Mouse (Mus musculus) adrenal gland, postnatal 14 days (tissue): ENCODE results near the gene Ube2g2. TPM values are rescaled to one million over a fixed set of nuclear protein-coding genes. Genes with fewer than 3 reads are reported as not detected.
"Not testable (repeated sequence)": the region's sequence is repeated elsewhere in the genome, so short reads cannot be mapped to it uniquely, and the experiment has no call there.

Source experiments
- DNase-seq: peaks from one replicate; pipeline ENCODE4 v3.0.0; 2021; ENCODE audit warnings: mixed read lengths
- total RNA-seq: library from RNA; stranded (reverse); gene quantifications from 2 replicates; pipeline ENCODE4 v1.2.3, GENCODE M21; 2021

Gene Ube2g2
- total RNA-seq, 1 experiment from 2014 or later = 49.8 TPM

DNA sequence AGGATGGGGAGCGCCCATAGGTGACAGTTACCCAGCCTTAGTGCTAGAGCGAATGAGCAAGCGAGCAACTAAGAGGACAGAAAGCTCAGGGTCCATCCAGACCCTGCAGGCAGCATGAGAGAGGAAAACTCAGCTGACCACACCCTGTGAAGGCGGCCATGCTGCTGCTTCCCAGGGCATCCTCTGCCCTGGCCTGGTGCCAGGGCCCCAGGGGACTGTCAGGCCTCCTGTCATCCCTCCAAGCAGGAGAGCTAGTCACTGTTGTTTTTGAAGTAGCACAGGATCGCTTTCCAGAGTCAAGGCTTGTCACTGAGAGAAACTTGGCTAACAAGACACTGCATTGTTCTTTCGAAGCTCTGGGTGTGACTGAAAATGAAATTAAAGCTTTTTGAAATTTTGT is 16.9 kb downstream of the Ube2g2 start:
- DNase-seq = peak; percentile 58

DNA sequence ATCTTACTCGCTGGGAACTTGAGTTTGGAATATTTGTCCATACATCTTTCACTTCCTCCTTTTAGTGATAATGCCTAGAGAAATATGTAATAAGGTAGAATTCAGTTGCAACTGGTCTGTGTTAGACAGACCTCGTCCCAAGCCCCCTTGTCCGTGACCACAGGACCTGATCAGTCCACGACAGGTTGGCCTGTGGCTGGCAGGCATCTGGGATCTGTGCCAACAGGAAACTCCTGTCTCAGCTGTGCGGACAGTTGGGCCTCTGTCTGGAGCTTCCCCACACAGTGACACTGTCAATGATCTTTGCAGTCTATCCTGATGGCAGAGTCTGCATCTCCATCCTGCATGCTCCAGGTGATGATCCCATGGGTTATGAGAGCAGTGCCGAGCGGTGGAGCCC is 21.1 kb downstream of the Ube2g2 start:
- DNase-seq = no peak

DNA sequence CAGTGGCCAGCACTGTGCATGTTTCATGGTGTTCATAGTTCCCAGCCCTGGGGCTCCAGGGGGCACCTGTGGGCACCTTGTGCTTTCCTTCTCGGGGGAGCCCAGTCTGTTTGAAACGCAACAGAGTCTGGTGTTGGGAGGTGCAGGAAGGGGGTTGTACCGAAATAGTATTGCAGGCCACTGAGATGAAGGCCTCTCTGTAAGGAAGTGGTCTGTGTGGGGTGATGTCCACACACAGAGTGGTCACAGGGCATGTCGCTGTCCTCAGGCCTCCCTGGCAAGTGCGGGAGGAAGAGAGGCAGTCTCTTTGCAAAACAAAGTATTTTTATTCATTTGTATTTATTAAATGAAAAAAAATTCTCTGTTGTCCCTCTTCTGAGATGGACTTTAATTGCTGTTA is 23.5 kb downstream of the Ube2g2 start:
- DNase-seq = no peak

DNA sequence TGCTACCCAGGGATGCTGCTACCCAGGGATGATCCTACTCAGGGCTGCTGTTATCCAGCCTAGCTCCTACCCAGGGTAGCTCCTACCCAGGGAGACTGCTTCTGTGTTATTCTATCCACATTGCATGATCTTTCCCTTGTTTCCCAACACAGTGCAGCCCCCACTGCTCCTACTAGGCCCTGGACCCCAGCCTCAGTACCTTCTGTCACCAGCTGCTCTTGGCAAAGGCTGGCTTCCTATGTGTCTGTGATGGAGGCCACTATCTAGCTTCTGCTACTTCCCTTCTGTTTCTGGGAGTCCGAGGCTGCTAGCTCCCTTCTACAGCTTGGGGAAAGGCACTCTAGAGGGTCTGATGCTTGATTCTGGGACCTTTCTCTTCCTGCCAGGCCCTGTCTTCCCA is 25.4 kb downstream of the Ube2g2 start:
- no peak for DNase-seq

DNA sequence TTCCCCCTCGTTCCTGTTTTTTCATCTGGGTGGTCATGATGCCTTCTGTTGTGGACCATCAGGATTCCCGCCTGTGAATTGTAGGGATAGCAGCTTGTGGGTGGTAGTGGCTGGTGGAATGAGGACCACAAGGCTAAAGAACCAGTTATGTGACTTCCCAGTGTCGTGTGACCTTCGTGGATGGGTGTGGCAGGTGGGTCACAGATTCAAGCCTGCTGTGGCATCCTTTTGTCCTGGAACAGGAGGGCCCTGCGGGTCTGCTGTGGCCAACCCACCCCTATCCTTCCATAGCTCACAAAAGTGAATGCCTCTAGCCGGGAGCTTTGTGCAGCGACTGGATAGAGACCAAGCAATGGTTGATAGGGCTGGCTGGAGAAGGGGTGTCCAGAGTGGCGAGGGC is 25.8 kb downstream of the Ube2g2 start:
- no peak for DNase-seq

DNA sequence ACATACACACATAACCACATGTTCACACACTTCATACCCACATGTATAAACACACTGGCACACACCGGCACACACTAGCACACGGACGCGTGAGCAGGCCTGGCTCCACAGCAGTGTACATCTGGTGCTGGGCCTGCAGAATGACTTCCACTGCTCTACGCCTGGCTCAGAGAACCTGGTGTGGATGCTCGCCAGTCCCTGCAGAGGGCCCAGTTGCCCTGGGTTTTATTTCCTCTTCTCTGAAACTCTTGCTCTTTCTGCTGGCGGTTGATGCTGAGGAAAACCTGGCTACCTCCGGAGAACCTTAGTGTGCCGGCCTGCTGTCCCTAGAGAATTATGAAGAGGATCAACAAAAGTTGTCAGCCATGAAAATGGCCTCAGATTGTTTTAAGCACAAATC is 30.0 kb downstream of the Ube2g2 start:
- no peak for DNase-seq

DNA sequence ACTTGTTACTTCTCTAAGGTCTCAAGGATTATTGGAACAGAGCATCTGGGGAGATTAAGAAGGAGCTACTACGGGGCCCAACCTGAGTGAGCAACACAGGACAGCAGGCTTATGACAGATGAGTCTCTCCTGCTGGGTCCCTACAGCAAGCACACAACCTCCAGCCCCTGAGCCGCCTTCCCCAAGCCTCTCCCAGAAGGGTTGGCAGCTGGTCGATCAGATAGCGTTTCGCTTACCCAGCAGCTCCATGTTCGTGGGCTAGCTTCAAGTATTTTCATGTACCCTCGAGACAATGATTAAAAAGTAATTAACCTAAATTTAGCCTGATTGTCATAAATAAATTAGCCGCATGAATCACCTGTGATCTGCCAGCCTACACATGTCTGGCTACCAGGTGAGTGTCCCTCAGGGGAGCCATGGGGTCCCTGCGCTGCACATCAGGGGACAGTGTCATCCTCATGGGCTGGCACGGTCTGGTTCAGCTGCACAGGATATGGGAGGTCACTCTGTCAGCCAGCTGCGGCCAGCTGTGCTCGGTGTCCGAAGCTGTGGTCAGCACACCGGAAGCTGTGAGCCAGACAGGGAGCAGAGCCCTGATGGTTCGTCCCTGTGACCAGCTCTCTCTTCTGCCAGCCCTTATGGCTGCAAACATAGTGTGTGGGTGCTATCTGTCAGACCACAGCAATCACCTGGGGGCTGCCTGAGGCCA is 36.4 kb downstream of the Ube2g2 start:
- no peak for DNase-seq

DNA sequence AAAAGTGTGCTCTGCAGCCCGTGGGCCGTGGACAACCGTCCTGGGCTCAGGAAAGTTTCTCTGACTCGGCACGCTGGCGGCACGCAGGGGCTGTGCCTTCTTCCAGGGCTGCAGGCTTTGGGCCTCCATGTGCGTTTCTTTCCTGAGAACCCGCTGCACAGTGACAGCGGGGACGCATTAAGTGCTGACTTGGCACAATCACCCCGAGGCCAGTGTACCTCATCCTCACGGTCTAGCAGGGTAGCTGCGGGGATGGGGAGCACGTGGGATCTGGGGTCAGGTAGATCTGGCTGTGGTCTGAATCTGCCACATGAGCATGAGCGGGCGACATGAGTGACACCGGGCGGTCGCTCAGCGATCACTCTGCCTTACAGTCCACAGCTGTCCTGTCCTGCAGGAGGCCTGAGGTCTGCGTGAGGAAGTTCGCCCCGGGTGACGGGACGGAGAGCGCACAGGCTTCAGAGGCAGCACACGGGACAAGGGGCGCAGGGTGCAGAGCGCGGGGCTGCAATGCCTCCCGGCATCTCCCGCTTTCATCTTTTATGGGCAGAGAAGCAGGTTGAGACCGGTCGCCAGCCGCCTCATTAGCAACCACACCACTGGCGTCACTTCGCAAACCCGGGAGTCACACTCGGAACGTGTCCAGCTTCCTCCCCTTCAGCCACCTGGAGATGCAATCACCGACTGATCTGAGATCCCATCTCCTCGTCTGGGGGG is 42.0 kb downstream of the Ube2g2 start:
- DNase-seq = no peak

DNA sequence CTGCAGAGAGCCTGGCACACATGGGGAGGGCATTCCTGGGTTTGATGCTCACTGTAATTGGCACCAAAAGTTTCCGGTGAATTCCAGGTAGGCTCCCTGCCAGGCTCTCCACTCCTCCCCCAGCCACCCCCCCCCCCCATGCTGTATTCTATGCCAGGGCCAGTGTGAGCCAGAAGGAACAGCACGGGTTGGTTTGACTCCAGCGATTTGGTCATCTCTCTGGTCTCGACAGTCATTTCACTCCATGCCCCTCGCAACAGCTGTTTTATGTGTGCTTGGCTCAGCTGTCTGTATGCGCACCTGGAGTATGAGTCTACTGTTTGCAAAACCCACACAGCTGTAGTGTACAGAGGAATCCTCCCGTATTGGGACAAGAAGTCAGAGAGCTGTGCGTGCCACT is 44.3 kb downstream of the Ube2g2 start:
- peak; percentile 34 for DNase-seq

DNA sequence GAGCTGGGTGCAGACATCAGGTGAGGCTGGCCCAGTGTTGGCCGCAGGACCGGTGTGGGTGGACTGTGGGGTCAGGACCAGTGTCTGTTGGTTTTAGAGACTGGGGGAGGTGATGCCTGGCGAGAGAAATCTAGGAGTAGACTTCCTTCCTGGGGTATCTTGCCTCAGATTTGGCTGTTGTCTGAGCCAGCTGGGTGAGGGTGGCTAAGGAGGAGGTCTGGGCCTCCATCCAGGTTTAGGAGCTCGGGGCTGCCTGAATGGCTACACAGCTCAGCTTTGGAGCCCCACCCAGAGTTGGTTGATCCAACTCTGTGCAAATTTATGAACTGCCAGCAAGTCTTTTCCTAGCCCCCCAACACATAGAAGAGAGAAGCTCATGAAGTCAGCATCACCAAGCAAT is 45.3 kb downstream of the Ube2g2 start:
- DNase-seq = no peak

DNA sequence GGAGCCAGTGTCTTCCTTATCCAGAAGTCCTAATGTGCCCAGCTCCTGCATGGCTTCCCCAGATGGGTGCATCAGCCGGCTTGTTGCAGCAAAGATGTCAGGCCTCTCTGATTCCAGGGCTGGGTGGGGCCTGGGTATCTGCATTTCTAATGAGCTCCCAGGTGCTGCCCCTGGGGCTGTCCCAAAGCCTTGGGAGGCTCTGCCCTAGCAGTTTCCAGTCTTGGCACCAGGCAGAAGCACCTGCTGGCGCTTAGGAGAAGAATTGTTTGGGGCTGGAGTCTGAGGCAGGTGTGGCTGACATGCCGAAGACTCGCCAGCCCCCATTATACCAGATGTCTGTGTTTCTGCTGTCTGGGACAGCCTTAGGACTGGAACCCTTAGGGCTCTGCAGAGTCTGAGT is 48.6 kb downstream of the Ube2g2 start:
- DNase-seq = no peak

DNA sequence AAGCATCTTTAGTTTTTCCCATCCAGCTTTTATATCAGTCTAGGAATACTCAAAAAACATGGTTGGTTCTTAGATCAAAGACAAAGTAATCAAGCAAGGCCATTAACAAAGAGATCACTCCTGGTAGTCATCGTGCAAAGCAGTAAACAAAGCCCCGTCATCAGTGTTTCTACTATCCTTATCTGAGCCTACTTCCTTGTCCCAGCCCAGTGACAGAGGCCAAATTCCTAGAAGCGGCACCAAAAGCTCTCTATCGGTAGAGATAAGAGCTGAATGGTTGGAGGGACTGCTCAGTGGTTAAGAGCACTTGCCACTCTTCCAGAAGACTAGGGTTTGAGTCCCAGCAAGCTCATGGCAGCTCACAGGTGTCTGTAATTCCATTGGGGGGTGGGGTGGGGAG is 49.4 kb downstream of the Ube2g2 start:
- DNase-seq = no peak

DNA sequence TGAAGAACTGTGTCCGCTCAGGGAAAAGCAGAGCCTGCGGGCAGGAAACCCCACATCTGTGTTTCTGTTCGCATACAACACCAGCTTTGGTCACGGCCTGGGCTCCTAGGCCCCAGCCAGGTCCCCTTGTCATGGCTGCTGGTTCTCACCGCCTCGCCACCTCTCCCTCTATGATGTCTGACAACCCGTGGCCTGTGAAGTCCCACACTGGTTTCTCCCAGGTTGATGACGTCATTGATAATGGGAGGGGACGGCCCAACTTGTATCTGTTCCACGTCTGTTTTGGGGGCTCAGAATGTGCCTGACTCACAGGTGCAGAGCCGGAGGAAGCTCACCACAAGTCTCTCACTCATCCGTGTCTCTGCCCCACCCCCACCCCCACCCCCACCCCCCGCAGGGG is 51.7 kb downstream of the Ube2g2 start:
- no peak for DNase-seq

DNA sequence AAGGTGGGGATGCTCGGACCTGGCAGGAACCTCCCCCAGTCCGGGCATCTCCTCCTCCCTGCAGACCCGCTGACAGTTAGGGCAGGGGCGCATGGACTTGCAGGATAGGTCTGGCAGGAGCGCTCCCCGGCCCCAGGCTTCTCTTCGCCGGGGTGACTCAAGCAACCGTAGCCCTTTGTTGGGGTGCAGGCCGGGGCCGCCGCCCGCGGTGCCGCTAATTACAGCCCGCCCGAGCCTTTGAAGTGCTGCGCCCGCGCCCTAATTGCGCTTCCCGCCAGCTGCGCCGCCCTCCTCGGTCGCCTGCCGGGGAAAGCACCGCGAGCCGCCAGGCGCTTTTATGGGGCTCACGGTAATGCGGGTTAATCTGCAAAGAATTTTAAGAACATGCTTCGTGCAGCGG is 55.5 kb downstream of the Ube2g2 start:
- DNase-seq = no peak

DNA sequence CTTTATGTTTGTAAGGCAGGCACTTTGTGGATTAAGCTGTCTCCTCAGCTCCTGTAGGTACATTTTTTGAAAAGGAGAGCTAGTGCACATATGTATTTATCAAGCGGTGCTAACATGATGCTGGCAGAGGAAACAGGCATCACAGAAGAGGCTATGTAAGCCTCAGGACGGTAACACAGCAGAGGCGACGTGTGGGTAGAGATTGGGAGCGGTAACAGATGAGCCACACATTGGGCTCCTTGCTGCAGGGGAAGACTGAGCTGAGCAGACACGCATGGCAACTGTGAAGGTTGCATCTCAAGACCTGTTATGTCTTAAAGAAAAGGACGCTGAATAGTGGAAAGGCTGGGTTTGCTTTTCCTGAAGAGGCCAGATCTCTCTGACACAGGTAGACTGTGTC is 60.9 kb downstream of the Ube2g2 start:
- DNase-seq = no peak

DNA sequence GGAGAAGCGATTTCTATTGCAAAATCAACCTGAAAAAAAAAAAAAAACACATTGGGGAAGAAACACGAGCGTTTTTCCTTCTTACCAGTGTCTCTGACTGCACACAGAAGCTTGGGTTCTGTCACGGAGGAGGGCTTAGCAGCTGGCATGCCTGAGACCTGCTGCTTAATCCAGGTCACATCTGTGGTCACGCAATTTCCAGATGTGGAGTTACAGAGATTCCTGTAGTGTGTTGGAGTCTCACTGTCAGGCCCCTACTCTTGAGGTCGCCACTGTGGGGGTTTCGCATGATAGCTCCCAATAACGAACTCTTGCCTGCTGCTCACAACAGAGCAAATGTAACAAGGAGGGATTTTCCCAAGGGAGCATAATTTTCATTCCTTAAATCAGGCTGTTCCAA is 62.1 kb downstream of the Ube2g2 start:
- DNase-seq = no peak

DNA sequence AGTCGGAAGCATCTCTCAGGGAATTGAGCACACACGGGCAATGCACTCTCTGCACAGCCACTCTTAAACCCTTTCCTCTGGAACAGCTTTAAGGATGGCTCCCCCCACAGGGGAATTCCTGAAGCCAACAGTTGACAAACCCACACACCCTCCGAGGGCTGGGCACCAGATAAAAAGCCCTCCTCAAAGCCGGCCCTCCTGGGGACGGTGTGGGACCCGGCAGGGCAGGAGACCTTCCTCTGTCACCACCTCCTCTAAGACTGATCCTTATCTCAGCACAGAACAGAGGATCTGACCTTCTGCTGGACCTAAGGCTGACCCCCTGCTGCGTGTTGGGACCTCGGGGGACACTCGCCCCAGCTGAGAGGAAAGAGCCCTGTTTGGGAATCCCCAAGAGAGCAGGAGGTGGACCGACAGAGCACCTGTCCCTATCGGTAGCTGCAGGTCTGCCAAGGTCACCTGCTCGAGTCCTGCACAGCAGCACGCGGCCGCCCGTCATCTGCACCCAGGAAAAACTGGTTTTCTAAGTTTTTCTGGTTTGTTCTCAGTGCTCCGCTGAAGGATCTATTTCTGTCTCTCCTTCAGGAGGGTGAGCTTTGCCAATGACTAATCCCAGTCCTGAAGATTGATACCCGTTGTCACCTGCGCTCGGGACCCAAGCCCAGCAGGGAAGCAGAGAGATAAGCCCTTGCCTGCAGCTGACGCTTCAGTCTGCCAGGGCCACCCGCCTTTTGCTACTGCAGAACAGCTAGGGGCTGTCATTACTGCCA is 64.0 kb downstream of the Ube2g2 start, which contains the start of gene Tspear:
Gene Tspear, plus strand, starts transcription at position 675 of the 770 bp plus-strand sequence.
- DNase-seq = no peak

DNA sequence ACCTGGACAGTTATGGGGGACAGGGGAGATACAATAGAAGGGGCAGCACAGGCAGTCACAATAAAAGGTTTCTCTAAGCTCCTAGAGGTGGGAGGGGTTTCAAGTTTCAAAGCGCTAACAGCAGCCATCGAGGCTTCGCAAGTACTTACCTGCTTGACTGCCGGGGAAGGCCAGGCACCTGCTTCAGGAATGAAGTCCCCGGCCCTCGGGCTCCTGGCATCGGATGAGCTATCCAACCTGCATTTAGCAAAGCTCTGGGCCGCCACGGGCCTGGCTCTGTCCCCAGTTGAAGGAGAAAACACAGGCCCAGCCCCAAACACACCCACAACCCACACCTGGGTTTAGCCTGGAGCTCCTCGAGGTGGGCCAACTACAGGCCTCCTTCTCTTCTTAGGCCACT is 64.9 kb downstream of the Ube2g2 start:
- DNase-seq = no peak

DNA sequence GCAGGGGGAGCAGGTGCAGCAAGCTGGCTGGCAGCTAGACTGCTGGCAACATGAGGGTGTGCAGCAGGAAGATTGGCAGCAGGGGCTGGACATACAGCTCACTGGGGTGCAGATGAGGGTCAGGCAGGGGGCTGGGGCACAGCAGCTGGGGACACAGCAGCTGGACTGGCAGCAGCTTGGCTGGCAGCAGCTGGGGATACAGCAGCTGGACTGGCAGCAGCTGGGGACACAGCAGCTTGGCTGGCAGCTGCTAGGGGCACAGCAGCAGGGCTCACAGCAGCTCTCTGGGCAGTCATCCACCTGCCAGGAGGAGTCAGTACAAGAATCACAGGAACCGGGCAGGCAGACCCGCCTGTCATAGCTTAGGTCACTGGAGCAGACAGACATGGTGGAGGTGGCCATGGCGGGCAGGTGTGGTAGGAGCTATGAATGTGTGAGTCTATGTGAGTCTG is 68.3 kb downstream of the Ube2g2 start, which contains the start of gene Gm19402:
Gene Gm19402, minus strand, starts transcription at position 402 of the 452 bp plus-strand sequence.
- DNase-seq = not testable (repeated sequence)
